Mouse (Mus musculus): ENCODE results near the gene Psat1. TPM values are rescaled to one million over a fixed set of nuclear protein-coding genes. Genes with fewer than 3 reads are reported as not detected.
A peak's percentile ranks its signal among the peaks of the same experiment; 100 is the strongest.

Gene Psat1
- total and polyA plus RNA-seq, 3 experiments: 340 to 549 (median 423) TPM

DNA sequence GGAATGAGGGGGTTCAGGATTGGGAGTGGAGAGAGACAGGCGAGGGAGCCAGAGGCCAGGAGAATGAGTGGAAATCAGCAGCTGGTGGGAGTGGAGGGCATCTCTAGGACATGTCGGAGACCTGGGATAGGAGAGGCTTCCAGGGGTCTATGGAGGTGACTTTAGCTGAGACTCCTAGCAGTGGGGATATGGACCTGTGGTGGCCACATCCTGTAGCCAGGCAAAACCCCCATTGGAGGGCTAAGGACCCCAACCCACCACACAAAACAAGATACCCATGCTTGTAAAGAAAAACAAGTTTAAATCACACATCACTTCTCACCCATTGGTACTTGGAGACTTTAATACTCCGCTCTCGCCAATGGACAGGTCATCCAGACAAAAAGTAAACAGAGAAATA is 58.7 kb downstream of the Psat1 start:
- in situ Hi-C loops (cut with MboI; ENCODE audit: low pct_ligation_motif_present, low pct_unique_long_range_greater_than_20kb, low sequenced_read_pairs) (no loop called here), dilution Hi-C loops (cut with MboI; ENCODE audit: extremely low pct_ligation_motif_present, extremely low pct_unique_long_range_greater_than_20kb, low sequenced_read_pairs) (no loop called here)
- H3K4me1 ChIP-seq (ENCODE audit: control insufficient read depth in 1 of 2, insufficient read depth in 2 of 2): peaks cover 3 to 12% of the 10 kb centered on the region in 2 experiments; a peak in 3 of 4 replicates
- no peak for TF ChIP-seq CHD2 (IDR thresholded peaks at IDR 0.05; ENCODE audit: low read length)
- no peak for TF ChIP-seq ZMIZ1 (IDR thresholded peaks at IDR 0.05; ENCODE audit: low read depth, low read length)
- TF ChIP-seq IRF4 (IDR thresholded peaks at IDR 0.05; ENCODE audit: low read depth, low read length): no peak
- TF ChIP-seq JUN (IDR thresholded peaks at IDR 0.05; ENCODE audit: insufficient read depth, low read depth, low read length): no peak
- no peak for TF ChIP-seq HCFC1 (IDR thresholded peaks at IDR 0.05; ENCODE audit: low read depth, low read length)
- TF ChIP-seq EP300 (IDR thresholded peaks at IDR 0.05; ENCODE audit: low read length): no peak
- TF ChIP-seq PAX5 (IDR thresholded peaks at IDR 0.05; ENCODE audit: low read length): no peak
- no peak for TF ChIP-seq ELF1 (IDR thresholded peaks at IDR 0.05; ENCODE audit: low read depth, low read length)
- no peak for TF ChIP-seq CTCF (conservative IDR thresholded peaks at IDR 0.05 in 1 of 2, IDR thresholded peaks at IDR 0.05 in 1 of 2; ENCODE audit: low read depth in 2 of 2, low read length in 2 of 2)
- TF ChIP-seq BHLHE40 (IDR thresholded peaks at IDR 0.05; ENCODE audit: low read depth, low read length): no peak
- TF ChIP-seq KAT2A (IDR thresholded peaks at IDR 0.05; ENCODE audit: insufficient replicate concordance, low read length): no peak
- TF ChIP-seq MEF2A (IDR thresholded peaks at IDR 0.05; ENCODE audit: borderline replicate concordance, low read depth, low read length): no peak
- TF ChIP-seq ZKSCAN1 (IDR thresholded peaks at IDR 0.05; ENCODE audit: borderline replicate concordance, low read depth, low read length): no peak
- no peak for TF ChIP-seq MXI1 (IDR thresholded peaks at IDR 0.05; ENCODE audit: low read depth, low read length)
- no peak for TF ChIP-seq GABPA (IDR thresholded peaks at IDR 0.05; ENCODE audit: insufficient replicate concordance, low read depth, low read length)
- no peak for TF ChIP-seq TCF12 (IDR thresholded peaks at IDR 0.05; ENCODE audit: low read depth, low read length)
- TF ChIP-seq MAZ (IDR thresholded peaks at IDR 0.05; ENCODE audit: low read depth, low read length): no peak
- H3K79me2 ChIP-seq (replicated peaks; ENCODE audit: control insufficient read depth, extremely low read depth, insufficient read depth, poor library complexity, severe bottlenecking): no peaks in the 10 kb centered on the region
- DNase-seq (ENCODE audit: extremely low read depth): no peak
- H3K4me2 ChIP-seq (ENCODE audit: insufficient read depth, low read depth, poor library complexity, severe bottlenecking): no peak overlapping the region
- no peak overlapping the region for H3K9ac ChIP-seq (ENCODE audit: insufficient read depth, low read depth)
- no peaks in the 10 kb centered on the region for H3K9me3 ChIP-seq (replicated peaks; ENCODE audit: low read length)
- H3K27me3 ChIP-seq (replicated peaks): no peaks in the 10 kb centered on the region
- no peak overlapping the region for H3K4me3 ChIP-seq (replicated peaks in 1 of 3; ENCODE audit: low read depth in 2 of 3, low read length in 2 of 3, poor library complexity in 1 of 3)
- no peak overlapping the region for H3K27ac ChIP-seq (ENCODE audit: insufficient read depth, low read depth)
- no peaks in the 10 kb centered on the region for H3K36me3 ChIP-seq (replicated peaks in 1 of 2; ENCODE audit: control insufficient read depth in 1 of 2, insufficient read depth in 1 of 2, low read length in 1 of 2)

DNA sequence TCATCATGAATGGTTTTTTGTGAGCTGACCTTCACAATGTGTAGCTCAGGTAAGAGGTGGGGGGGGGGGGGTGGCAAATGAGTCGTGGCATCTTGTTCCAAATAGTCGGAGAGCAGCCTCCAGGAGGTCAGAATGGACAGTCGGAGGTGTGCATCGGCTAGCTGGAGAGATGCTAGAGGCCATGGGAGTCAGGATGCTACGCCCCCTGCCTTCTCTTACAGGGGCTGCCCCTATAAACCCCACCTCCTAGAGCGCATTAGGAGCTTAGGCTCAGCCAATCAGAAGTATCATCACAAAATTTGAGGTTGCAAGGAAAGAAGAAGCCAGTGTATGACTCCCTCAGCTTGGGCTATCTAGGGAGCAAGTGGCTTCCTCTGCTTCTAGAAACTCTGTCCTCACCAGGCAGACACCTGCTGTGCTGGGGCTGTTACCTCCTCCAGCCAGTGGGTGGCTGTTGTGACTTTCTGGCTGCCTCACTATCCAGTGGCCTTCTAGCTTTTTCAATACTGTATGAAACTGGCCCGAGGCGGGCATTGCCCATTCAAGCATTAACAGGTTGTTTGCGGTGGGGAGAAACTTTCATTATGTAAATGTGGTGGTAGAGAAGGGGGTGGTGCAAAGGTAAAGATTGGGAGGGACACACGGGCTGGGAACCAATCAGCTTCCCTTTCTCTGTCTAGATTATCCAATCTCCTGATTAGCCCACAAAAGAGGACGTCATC is 64.3 kb downstream of the Psat1 start:
- no peaks in the 10 kb centered on the region for H3K36me3 ChIP-seq (replicated peaks in 1 of 2; ENCODE audit: control insufficient read depth in 1 of 2, insufficient read depth in 1 of 2, low read length in 1 of 2)
- H3K27me3 ChIP-seq (replicated peaks): peaks cover 29% of the 10 kb centered on the region
- no peaks in the 10 kb centered on the region for H3K79me2 ChIP-seq (replicated peaks; ENCODE audit: control insufficient read depth, extremely low read depth, insufficient read depth, poor library complexity, severe bottlenecking)
- no peak overlapping the region for H3K4me3 ChIP-seq (replicated peaks in 1 of 3; ENCODE audit: low read depth in 2 of 3, low read length in 2 of 3, poor library complexity in 1 of 3)
- no peak overlapping the region for H3K27ac ChIP-seq (ENCODE audit: insufficient read depth, low read depth)
- in situ Hi-C loops (cut with MboI; ENCODE audit: low pct_ligation_motif_present, low pct_unique_long_range_greater_than_20kb, low sequenced_read_pairs) (no loop called here), dilution Hi-C loops (cut with MboI; ENCODE audit: extremely low pct_ligation_motif_present, extremely low pct_unique_long_range_greater_than_20kb, low sequenced_read_pairs) (no loop called here)
- H3K9ac ChIP-seq (ENCODE audit: insufficient read depth, low read depth): no peak overlapping the region
- H3K4me2 ChIP-seq (ENCODE audit: insufficient read depth, low read depth, poor library complexity, severe bottlenecking): 0 out of 2 replicates have a peak overlapping the region, but pooled peaks have one; percentile 26
- DNase-seq (ENCODE audit: extremely low read depth): peak; percentile 94
- H3K9me3 ChIP-seq (replicated peaks; ENCODE audit: low read length): peaks cover 2% of the 10 kb centered on the region
- H3K4me1 ChIP-seq (ENCODE audit: control insufficient read depth in 1 of 2, insufficient read depth in 2 of 2): peaks cover 7 to 25% of the 10 kb centered on the region in 2 experiments; a peak in 3 of 4 replicates
- TF ChIP-seq CTCF (conservative IDR thresholded peaks at IDR 0.05 in 1 of 2, IDR thresholded peaks at IDR 0.05 in 1 of 2; ENCODE audit: low read depth in 2 of 2, low read length in 2 of 2) (peak in 1 of 2 experiments; percentile 67; a peak in 2 of 4 replicates), GABPA (IDR thresholded peaks at IDR 0.05; ENCODE audit: insufficient replicate concordance, low read depth, low read length) (no peak), ELF1 (IDR thresholded peaks at IDR 0.05; ENCODE audit: low read depth, low read length) (no peak), ZKSCAN1 (IDR thresholded peaks at IDR 0.05; ENCODE audit: borderline replicate concordance, low read depth, low read length) (no peak), MXI1 (IDR thresholded peaks at IDR 0.05; ENCODE audit: low read depth, low read length) (no peak), JUN (IDR thresholded peaks at IDR 0.05; ENCODE audit: insufficient read depth, low read depth, low read length) (no peak), MYC (IDR thresholded peaks at IDR 0.05; ENCODE audit: low read depth, low read length) (no peak), POLR2A (IDR thresholded peaks at IDR 0.05; ENCODE audit: low read depth, low read length) (no peak), JUND (conservative IDR thresholded peaks at IDR 0.05; ENCODE audit: low read depth, low read length) (no peak), USF1 (IDR thresholded peaks at IDR 0.05; ENCODE audit: low read depth, low read length) (no peak), MAX (IDR thresholded peaks at IDR 0.05; ENCODE audit: low read length) (no peak), SMC3 (IDR thresholded peaks at IDR 0.05; ENCODE audit: low read depth, low read length) (peak; percentile 26), TBP (conservative IDR thresholded peaks at IDR 0.05; ENCODE audit: low read depth, low read length) (no peak), EP300 (IDR thresholded peaks at IDR 0.05; ENCODE audit: low read length) (no peak), UBTF (IDR thresholded peaks at IDR 0.05; ENCODE audit: low read depth, low read length) (no peak), RCOR1 (conservative IDR thresholded peaks at IDR 0.05; ENCODE audit: low read depth, low read length) (0 out of 2 replicates have a peak, but pooled peaks have one; percentile 38), CHD1 (IDR thresholded peaks at IDR 0.05; ENCODE audit: low read depth, low read length) (no peak), MEF2A (IDR thresholded peaks at IDR 0.05; ENCODE audit: borderline replicate concordance, low read depth, low read length) (peak; percentile 46; the same call in 1 of the 2 replicates), CHD2 (IDR thresholded peaks at IDR 0.05; ENCODE audit: low read length) (no peak), IRF4 (IDR thresholded peaks at IDR 0.05; ENCODE audit: low read depth, low read length) (peak; percentile 70; the same call in 1 of the 2 replicates), PAX5 (IDR thresholded peaks at IDR 0.05; ENCODE audit: low read length) (no peak), ZC3H11A (IDR thresholded peaks at IDR 0.05; ENCODE audit: low read depth, low read length) (no peak), POLR2AphosphoS2 (IDR thresholded peaks at IDR 0.05; ENCODE audit: low read depth, low read length) (no peak), MAZ (IDR thresholded peaks at IDR 0.05; ENCODE audit: low read depth, low read length) (no peak)
